Mouse (Mus musculus): Measurements from ENCODE around the gene Plagl2. TPM values are rescaled to one million over a fixed set of nuclear protein-coding genes. Genes with fewer than 3 reads are reported as not detected.

The Plagl2 gene
- polyA plus RNA-seq, 1 experiment from 2014 or later: 21.4 TPM

GRCm38 (mm10) chr2:153263053-153263452 lies 21.8 kb upstream of the Plagl2 start:
- H3K9me3 ChIP-seq: no peaks in the 10 kb centered on the region
- H3K36me3 ChIP-seq (replicated peaks): peaks cover 69% of the 10 kb centered on the region
- H3K4me3 ChIP-seq (replicated peaks): no peak overlapping the region
- no peak overlapping the region for H3K27ac ChIP-seq
- no peaks in the 10 kb centered on the region for H3K27me3 ChIP-seq
- no peak overlapping the region for H3K9ac ChIP-seq
- ATAC-seq (ENCODE audit: low FRiP score): no peak
- no peaks in the 10 kb centered on the region for H3K4me1 ChIP-seq
- WGBS: 94% methylated on average over 6 of the region's 7 CpGs
- no peak overlapping the region for H3K4me2 ChIP-seq

- H3K9ac ChIP-seq: no peak overlapping the region
- H3K4me1 ChIP-seq: no peaks in the 10 kb centered on the region
- WGBS: 79% methylated on average over 3 of the region's 3 CpGs
- peaks cover 45% of the 10 kb centered on the region for H3K36me3 ChIP-seq (replicated peaks)
- ATAC-seq (ENCODE audit: low FRiP score): no peak
- no peaks in the 10 kb centered on the region for H3K9me3 ChIP-seq
- H3K27me3 ChIP-seq: no peaks in the 10 kb centered on the region
- no peak overlapping the region for H3K4me3 ChIP-seq (replicated peaks)
- H3K27ac ChIP-seq: no peak overlapping the region
- no peak overlapping the region for H3K4me2 ChIP-seq
Measured at GRCm38 (mm10) chr2:153259864-153260674, 18.8 kb upstream of the Plagl2 start.

- no peak overlapping the region for H3K9ac ChIP-seq
- H3K36me3 ChIP-seq (replicated peaks): peaks cover 41% of the 10 kb centered on the region
- no peak for ATAC-seq (ENCODE audit: low FRiP score)
- no peaks in the 10 kb centered on the region for H3K9me3 ChIP-seq
- no peaks in the 10 kb centered on the region for H3K4me1 ChIP-seq
- no peak overlapping the region for H3K4me3 ChIP-seq (replicated peaks)
- no peak overlapping the region for H3K4me2 ChIP-seq
- WGBS: 91% methylated on average over 12 of the region's 12 CpGs
- no peak overlapping the region for H3K27ac ChIP-seq
- no peaks in the 10 kb centered on the region for H3K27me3 ChIP-seq
Measured at GRCm38 (mm10) chr2:153259030-153259863, 18.0 kb upstream of the Plagl2 start.

GRCm38 (mm10) chr2:153256604-153257003 lies 15.4 kb upstream of the Plagl2 start:
- H3K36me3 ChIP-seq (replicated peaks): peaks cover 32% of the 10 kb centered on the region
- H3K27ac ChIP-seq: no peak overlapping the region
- no peak overlapping the region for H3K4me2 ChIP-seq
- H3K9ac ChIP-seq: no peak overlapping the region
- no peak overlapping the region for H3K4me3 ChIP-seq (replicated peaks)
- 88% methylated on average over 2 of the region's 2 CpGs for WGBS
- ATAC-seq (ENCODE audit: low FRiP score): no peak
- no peaks in the 10 kb centered on the region for H3K9me3 ChIP-seq
- H3K4me1 ChIP-seq: no peaks in the 10 kb centered on the region
- no peaks in the 10 kb centered on the region for H3K27me3 ChIP-seq

GRCm38 (mm10) chr2:153249751-153250150 lies 8.5 kb upstream of the Plagl2 start:
- no peak overlapping the region for H3K27ac ChIP-seq
- no peaks in the 10 kb centered on the region for H3K4me1 ChIP-seq
- no peaks in the 10 kb centered on the region for H3K9me3 ChIP-seq
- no peak overlapping the region for H3K4me2 ChIP-seq
- 94% methylated on average over 5 of the region's 5 CpGs for WGBS
- no peak overlapping the region for H3K4me3 ChIP-seq (replicated peaks)
- H3K27me3 ChIP-seq: no peaks in the 10 kb centered on the region
- no peak overlapping the region for H3K9ac ChIP-seq
- H3K36me3 ChIP-seq (replicated peaks): peaks cover 60% of the 10 kb centered on the region
- no peak for ATAC-seq (ENCODE audit: low FRiP score)

GRCm38 (mm10) chr2:153242156-153242555 lies 930 bp upstream of the Plagl2 start:
- Histone ChIP-seq H3K4me2 (peak overlapping the region; percentile 90), H3K36me3 (replicated peaks) (peaks cover 26% of the 10 kb centered on the region), H3K9me3 (no peaks in the 10 kb centered on the region), H3K4me3 (replicated peaks) (peak overlapping the region; percentile 84), H3K27ac (no peak overlapping the region), H3K9ac (peak overlapping the region; percentile 98), H3K27me3 (no peaks in the 10 kb centered on the region), H3K4me1 (peaks cover 41% of the 10 kb centered on the region)
- 70% methylated on average over 6 of the region's 6 CpGs for WGBS
- no peak for ATAC-seq (ENCODE audit: low FRiP score)

GRCm38 (mm10) chr2:153240701-153241235 lies 458 bp downstream of the Plagl2 start:
- Histone ChIP-seq H3K36me3 (replicated peaks) (peaks cover 27% of the 10 kb centered on the region), H3K27me3 (no peaks in the 10 kb centered on the region), H3K27ac (peak overlapping the region; percentile 88), H3K4me2 (peak overlapping the region; percentile 90), H3K4me1 (peaks cover 42% of the 10 kb centered on the region), H3K9me3 (no peaks in the 10 kb centered on the region), H3K4me3 (replicated peaks) (peak overlapping the region; percentile 84), H3K9ac (peak overlapping the region; percentile 98)
- ATAC-seq (ENCODE audit: low FRiP score): peak; percentile 42
- under 1% methylated on average over 33 of the region's 33 CpGs for WGBS

- Histone ChIP-seq H3K9me3 (no peaks in the 10 kb centered on the region), H3K36me3 (replicated peaks) (peaks cover 28% of the 10 kb centered on the region), H3K4me2 (peak overlapping the region; percentile 90), H3K27ac (peak overlapping the region; percentile 15; the same call in 1 of the 2 replicates), H3K4me1 (peaks cover 42% of the 10 kb centered on the region), H3K9ac (peak overlapping the region; percentile 98), H3K27me3 (no peaks in the 10 kb centered on the region), H3K4me3 (replicated peaks) (peak overlapping the region; percentile 84)
- WGBS: 2% methylated on average over 17 of the region's 22 CpGs
- ATAC-seq (ENCODE audit: low FRiP score): no peak
Measured at GRCm38 (mm10) chr2:153239860-153240480, 1.3 kb downstream of the Plagl2 start.

- Histone ChIP-seq H3K4me2 (peak overlapping the region; percentile 90), H3K4me3 (replicated peaks) (peak overlapping the region; percentile 84), H3K27me3 (no peaks in the 10 kb centered on the region), H3K36me3 (replicated peaks) (peaks cover 33% of the 10 kb centered on the region), H3K9me3 (no peaks in the 10 kb centered on the region), H3K4me1 (peaks cover 42% of the 10 kb centered on the region), H3K27ac (peak overlapping the region; percentile 15; the same call in 1 of the 2 replicates), H3K9ac (peak overlapping the region; percentile 98)
- 40% methylated on average over 7 of the region's 7 CpGs for WGBS
- no peak for ATAC-seq (ENCODE audit: low FRiP score)
Measured at GRCm38 (mm10) chr2:153239021-153239859, 2.0 kb downstream of the Plagl2 start.

- Histone ChIP-seq H3K9ac (peak overlapping the region; percentile 1; the same call in 1 of the 2 replicates), H3K27me3 (no peaks in the 10 kb centered on the region), H3K4me2 (no peak overlapping the region), H3K27ac (no peak overlapping the region), H3K36me3 (replicated peaks) (peaks cover 40% of the 10 kb centered on the region), H3K4me1 (peaks cover 42% of the 10 kb centered on the region), H3K9me3 (no peaks in the 10 kb centered on the region), H3K4me3 (replicated peaks) (no peak overlapping the region)
- WGBS: 54% methylated on average over 2 of the region's 2 CpGs
- ATAC-seq (ENCODE audit: low FRiP score): no peak
Measured at GRCm38 (mm10) chr2:153238406-153238805, 2.8 kb downstream of the Plagl2 start.

GRCm38 (mm10) chr2:153237891-153238290 lies 3.3 kb downstream of the Plagl2 start:
- H3K36me3 ChIP-seq (replicated peaks): peaks cover 45% of the 10 kb centered on the region
- no peak overlapping the region for H3K4me3 ChIP-seq (replicated peaks)
- H3K27me3 ChIP-seq: no peaks in the 10 kb centered on the region
- peak overlapping the region; percentile 1; the same call in 1 of the 2 replicates for H3K9ac ChIP-seq
- H3K4me1 ChIP-seq: peaks cover 42% of the 10 kb centered on the region
- no peaks in the 10 kb centered on the region for H3K9me3 ChIP-seq
- WGBS: 71% methylated on average over 4 of the region's 4 CpGs
- no peak for ATAC-seq (ENCODE audit: low FRiP score)
- no peak overlapping the region for H3K27ac ChIP-seq
- no peak overlapping the region for H3K4me2 ChIP-seq

Data from forebrain, embryonic 12.5 days (tissue).